Mouse (Mus musculus): ENCODE measurements at regions not wholly inside any gene's neighbourhood (a gene's known extent, or its start where the extent isn't known, plus 50 kb on each side); places are given as distances from the start of the nearest gene placed in this dataset.

DNA sequence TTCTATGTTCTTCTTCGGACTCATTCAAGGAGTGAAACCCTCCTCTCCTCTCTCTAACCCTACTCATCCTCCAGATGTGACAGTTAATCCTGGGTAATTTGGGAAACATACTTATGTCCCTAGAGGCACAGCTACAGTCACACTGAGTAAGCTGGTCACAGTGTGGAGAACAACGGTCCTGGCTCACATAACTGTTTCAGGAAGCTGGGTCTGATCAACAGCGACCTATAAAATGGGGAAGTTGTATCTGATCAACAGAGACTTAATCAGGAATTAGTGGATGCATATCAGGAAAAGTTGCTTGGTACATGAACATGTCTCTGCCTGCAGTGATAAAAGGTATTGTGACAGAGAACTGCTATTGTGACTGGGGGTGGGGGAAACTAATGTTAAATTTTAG lies 142.0 kb upstream of the Pou1f1 start:
- TF ChIP-seq CTCF (IDR thresholded peaks at IDR 0.05; ENCODE audit: extremely low read depth, insufficient read depth, low read length) (no peak), POLR2A (IDR thresholded peaks at IDR 0.05; ENCODE audit: extremely low read depth, insufficient read depth, low read length) (no peak)
